10 mouse cellular contexts compared by ENCODE assay signal in the genomic region with DNA sequence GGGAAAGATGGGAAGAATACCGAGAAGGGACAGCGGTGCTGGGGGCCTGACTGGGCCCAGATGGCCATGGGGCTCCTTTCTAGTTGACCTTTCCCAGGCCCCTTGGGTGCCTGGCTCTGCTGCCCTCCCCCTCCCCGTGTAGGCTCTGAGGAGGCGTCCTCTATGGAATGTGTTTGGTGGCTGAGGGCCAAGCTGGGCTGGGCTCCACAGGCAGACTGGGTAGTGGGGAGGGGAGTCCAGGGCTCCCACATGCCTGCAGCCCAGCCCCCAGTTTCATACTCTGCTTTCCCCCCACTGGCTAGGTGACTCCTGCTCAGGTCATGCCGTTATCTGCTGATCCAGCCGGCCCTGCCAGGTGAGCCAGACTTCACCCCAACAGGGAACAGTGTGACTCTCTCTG. TPM values are rescaled to one million over a fixed set of nuclear protein-coding genes. Genes with fewer than 3 reads are reported as not detected.
DNase-seq lines count a peak whose midpoint lies in the region; ATAC-seq and TF ChIP-seq lines count a peak whose summit lies in the region.
"Had no signal": no experiment of that assay in that cellular context is flagged by ENCODE, and none has a peak within 500 bp of the region (broad histone marks: within the 10 kb centered on the region; RNA-seq: fewer than 3 reads in every experiment).

No protein-coding gene starts in this region.

- peak overlapping the region; percentile 14; the same call in 1 of the 2 replicates for H3K4me3 ChIP-seq in heart, postnatal 0 days (ENCODE audit: low read depth, low read length)
- H3K4me3 ChIP-seq in lung, postnatal 0 days (ENCODE audit: low read depth, low read length) = no peak overlapping the region
- 0 out of 2 replicates have a peak overlapping the region, but pooled peaks have one; percentile 7 for H3K4me3 ChIP-seq in stomach, embryonic 15.5 days (replicated peaks)
- H3K4me3 ChIP-seq: erythroblast, embryonic 14.5 days had no signal

- peak overlapping the region; percentile 94 for H3K4me2 ChIP-seq in heart, postnatal 0 days (ENCODE audit: low read depth, low read length)
- no peak overlapping the region; the same call in 1 of the 2 replicates for H3K4me2 ChIP-seq in lung, postnatal 0 days (replicated peaks; ENCODE audit: low read depth, low read length)
- peak overlapping the region; percentile 85 for H3K4me2 ChIP-seq in stomach, embryonic 15.5 days

- no peak for TF ChIP-seq CTCF in heart, postnatal 0 days (IDR thresholded peaks at IDR 0.05; ENCODE audit: low read depth)
- TF ChIP-seq CTCF in lung, postnatal 0 days (IDR thresholded peaks at IDR 0.05) = no peak

- no peaks in the 10 kb centered on the region for H3K27me3 ChIP-seq in heart, postnatal 0 days (ENCODE audit: control insufficient read depth, insufficient read depth, low read length)
- no peaks in the 10 kb centered on the region for H3K27me3 ChIP-seq in lung, postnatal 0 days (replicated peaks; ENCODE audit: insufficient read depth, low read length)
- no peaks in the 10 kb centered on the region for H3K27me3 ChIP-seq in stomach, embryonic 15.5 days (replicated peaks)

- H3K9me3 ChIP-seq in heart, postnatal 0 days (replicated peaks; ENCODE audit: control insufficient read depth, low read length) = no peaks in the 10 kb centered on the region
- H3K9me3 ChIP-seq in lung, postnatal 0 days (ENCODE audit: low read length) = no peaks in the 10 kb centered on the region
- no peaks in the 10 kb centered on the region for H3K9me3 ChIP-seq in stomach, embryonic 15.5 days

- WGBS in heart, postnatal 0 days = 13% methylated on average over 6 of the region's 6 CpGs
- 36% methylated on average over 5 of the region's 6 CpGs for WGBS in lung, postnatal 0 days
- WGBS in stomach, embryonic 15.5 days = 16% methylated on average over 6 of the region's 6 CpGs

- DNase-seq in urinary bladder, postnatal 36 days (ENCODE audit: low spot score in 2 of 2) = peak; percentile 23 to 25
- DNase-seq in urinary bladder, adult 18-20 months (ENCODE audit: low spot score in 2 of 2) = no peak
- DNase-seq in heart, postnatal 0 days (ENCODE audit: low spot score) = peak; percentile 79
- peak; percentile 83 to 85 for DNase-seq in kidney, postnatal 36 days
- DNase-seq in lung, postnatal 0 days (ENCODE audit: low spot score) = peak; percentile 79
- no peak for DNase-seq in cerebellum, adult 9-11 months

- ATAC-seq in heart, postnatal 0 days (ENCODE audit: insufficient read depth, low read depth) = peak; percentile 68
- ATAC-seq in lung, postnatal 0 days = peak; percentile 25
- ATAC-seq in stomach, embryonic 15.5 days (ENCODE audit: insufficient read depth, low FRiP score, low read depth) = peak; percentile 37; the same call in 1 of the 2 replicates
- no peak for ATAC-seq in erythroblast, adult 5-6 weeks (replicated peaks; ENCODE audit: low FRiP score, poor library complexity, severe bottlenecking)
- ATAC-seq: Patski had no signal

- peak overlapping the region; percentile 88 for H3K27ac ChIP-seq in heart, postnatal 0 days (ENCODE audit: low read depth)
- peak overlapping the region; percentile 97 for H3K27ac ChIP-seq in lung, postnatal 0 days (ENCODE audit: low read length)
- peak overlapping the region; percentile 99 for H3K27ac ChIP-seq in stomach, embryonic 15.5 days

- no peak overlapping the region; the same call in 1 of the 2 replicates for H3K9ac ChIP-seq in heart, postnatal 0 days (replicated peaks; ENCODE audit: low read depth, low read length)
- no peak overlapping the region for H3K9ac ChIP-seq in lung, postnatal 0 days (replicated peaks; ENCODE audit: low read depth)
- no peak overlapping the region for H3K9ac ChIP-seq in stomach, embryonic 15.5 days

- peaks cover 10% of the 10 kb centered on the region; the same call in 1 of the 2 replicates for H3K36me3 ChIP-seq in heart, postnatal 0 days (replicated peaks; ENCODE audit: control insufficient read depth, insufficient read depth, low read length)
- no peaks in the 10 kb centered on the region for H3K36me3 ChIP-seq in lung, postnatal 0 days (ENCODE audit: insufficient read depth, low read length)
- H3K36me3 ChIP-seq in stomach, embryonic 15.5 days = 0 out of 2 replicates have a peak, but pooled peaks cover 3% of the 10 kb centered on the region

- TF ChIP-seq EP300 in heart, postnatal 0 days (IDR thresholded peaks at IDR 0.05; ENCODE audit: low read depth) = 0 out of 2 replicates have a peak, but pooled peaks have one; percentile 22
- TF ChIP-seq EP300 in lung, postnatal 0 days (IDR thresholded peaks at IDR 0.05) = no peak

- H3K4me1 ChIP-seq in heart, postnatal 0 days (ENCODE audit: control insufficient read depth, insufficient read depth) = peaks cover 46% of the 10 kb centered on the region
- peaks cover 9% of the 10 kb centered on the region; the same call in 1 of the 2 replicates for H3K4me1 ChIP-seq in lung, postnatal 0 days (ENCODE audit: insufficient read depth, low read depth, low read length)
- peaks cover 55% of the 10 kb centered on the region for H3K4me1 ChIP-seq in stomach, embryonic 15.5 days

RNA-seq across cellular contexts. Expression of gene Plxnb1, which starts 3.8 kb away (rescaled TPM):
- total RNA-seq in heart, postnatal 0 days (2014; rRNA removed; ENCODE audit: low replicate concordance) = 26.1 and 54.3 TPM in 2 replicates
- 3.0 and 3.3 TPM in 2 replicates for polyA plus RNA-seq in heart, postnatal 0 days (2015; fragmentation: Nextera tagmentation; extraction: Ambion mirVana)
- polyA plus RNA-seq in lung, postnatal 0 days (2015; fragmentation: Nextera tagmentation; extraction: Ambion mirVana) = 8.8 and 10.0 TPM in 2 replicates
- polyA plus RNA-seq in stomach, embryonic 15.5 days (2015; fragmentation: Nextera tagmentation; extraction: Ambion mirVana) = 12.8 and 13.3 TPM in 2 replicates
- not detected in 2 replicates for total RNA-seq in erythroblast, adult 5-6 weeks (2015; ENCODE audit: low replicate concordance)
- total RNA-seq in erythroblast, adult 5-6 weeks (2017; ENCODE audit: low replicate concordance) = not detected in 2 replicates

RNA-seq across cellular contexts. Expression of gene Tma7, which starts 16.6 kb away (rescaled TPM):
- total RNA-seq in heart, postnatal 0 days (2014; rRNA removed; ENCODE audit: low replicate concordance) = 70.4 and 74.5 TPM in 2 replicates
- polyA plus RNA-seq in heart, postnatal 0 days (2015; fragmentation: Nextera tagmentation; extraction: Ambion mirVana) = 490 and 527 TPM in 2 replicates
- 375 and 393 TPM in 2 replicates for polyA plus RNA-seq in lung, postnatal 0 days (2015; fragmentation: Nextera tagmentation; extraction: Ambion mirVana)
- 586 and 587 TPM in 2 replicates for polyA plus RNA-seq in stomach, embryonic 15.5 days (2015; fragmentation: Nextera tagmentation; extraction: Ambion mirVana)
- total RNA-seq in erythroblast, adult 5-6 weeks (2015; ENCODE audit: low replicate concordance) = 104 and 108 TPM in 2 replicates
- total RNA-seq in erythroblast, adult 5-6 weeks (2017; ENCODE audit: low replicate concordance) = 44.6 and 57.0 TPM in 2 replicates

RNA-seq across cellular contexts. Expression of gene Ccdc51, which starts 16.7 kb away (rescaled TPM):
- total RNA-seq in heart, postnatal 0 days (2014; rRNA removed; ENCODE audit: low replicate concordance) = 11.6 and 19.5 TPM in 2 replicates
- polyA plus RNA-seq in heart, postnatal 0 days (2015; fragmentation: Nextera tagmentation; extraction: Ambion mirVana) = 14.3 and 14.6 TPM in 2 replicates
- polyA plus RNA-seq in lung, postnatal 0 days (2015; fragmentation: Nextera tagmentation; extraction: Ambion mirVana) = 6.8 and 7.2 TPM in 2 replicates
- polyA plus RNA-seq in stomach, embryonic 15.5 days (2015; fragmentation: Nextera tagmentation; extraction: Ambion mirVana) = 14.7 and 16.3 TPM in 2 replicates
- 2.5 TPM in 1 of 2 replicates, not detected in the other for total RNA-seq in erythroblast, adult 5-6 weeks (2015; ENCODE audit: low replicate concordance)
- 3.7 and 4.3 TPM in 2 replicates for total RNA-seq in erythroblast, adult 5-6 weeks (2017; ENCODE audit: low replicate concordance)

RNA-seq across cellular contexts. Expression of gene Atrip, which starts 25.0 kb away (rescaled TPM):
- 17.1 and 31.2 TPM in 2 replicates for total RNA-seq in heart, postnatal 0 days (2014; rRNA removed; ENCODE audit: low replicate concordance)
- 11.1 and 11.7 TPM in 2 replicates for polyA plus RNA-seq in heart, postnatal 0 days (2015; fragmentation: Nextera tagmentation; extraction: Ambion mirVana)
- 11.4 and 12.6 TPM in 2 replicates for polyA plus RNA-seq in lung, postnatal 0 days (2015; fragmentation: Nextera tagmentation; extraction: Ambion mirVana)
- polyA plus RNA-seq in stomach, embryonic 15.5 days (2015; fragmentation: Nextera tagmentation; extraction: Ambion mirVana) = 24.7 and 26.1 TPM in 2 replicates
- 4.2 TPM in 1 of 2 replicates, not detected in the other for total RNA-seq in erythroblast, adult 5-6 weeks (2015; ENCODE audit: low replicate concordance)
- total RNA-seq in erythroblast, adult 5-6 weeks (2017; ENCODE audit: low replicate concordance) = 4.8 and 10.6 TPM in 2 replicates

RNA-seq across cellular contexts. Expression of gene Trex1, which starts 39.4 kb away (rescaled TPM):
- 21.6 and 44.2 TPM in 2 replicates for total RNA-seq in heart, postnatal 0 days (2014; rRNA removed; ENCODE audit: low replicate concordance)
- 14.5 and 14.6 TPM in 2 replicates for polyA plus RNA-seq in heart, postnatal 0 days (2015; fragmentation: Nextera tagmentation; extraction: Ambion mirVana)
- 19.3 and 20.9 TPM in 2 replicates for polyA plus RNA-seq in lung, postnatal 0 days (2015; fragmentation: Nextera tagmentation; extraction: Ambion mirVana)
- polyA plus RNA-seq in stomach, embryonic 15.5 days (2015; fragmentation: Nextera tagmentation; extraction: Ambion mirVana) = 12.7 and 14.4 TPM in 2 replicates
- total RNA-seq in erythroblast, adult 5-6 weeks (2015; ENCODE audit: low replicate concordance) = 7.3 and 19.6 TPM in 2 replicates
- 1.7 and 4.2 TPM in 2 replicates for total RNA-seq in erythroblast, adult 5-6 weeks (2017; ENCODE audit: low replicate concordance)

Comparison
In these comparisons a context has a peak if more than half of its experiments do, and no peak if none do; other contexts are left out.
1. DNase-seq: peak in urinary bladder, postnatal 36 days (2 of 2), heart, postnatal 0 days (single experiment), kidney, postnatal 36 days (2 of 2) and lung, postnatal 0 days (single experiment); none in urinary bladder, adult 18-20 months (0 of 2) and cerebellum, adult 9-11 months (single experiment).
2. Peak in every context shown above with its lines, with median percentiles within 50 percentile points of each other: H3K27ac ChIP-seq.